Mouse (Mus musculus) adrenal gland, adult (tissue): ENCODE data around the gene Zfp646.
A peak's percentile ranks its signal among the peaks of the same experiment; 100 is the strongest.

Experiments used
- DNase-seq, 2 experiments: peaks; one replicate each; pipeline ENCODE4 v3.0.0; 2022 to 2023; ENCODE audit warnings: low spot score in 1 of 2; ENCODE audit not compliant: inconsistent age in 2 of 2

Zfp646 gene

DNA sequence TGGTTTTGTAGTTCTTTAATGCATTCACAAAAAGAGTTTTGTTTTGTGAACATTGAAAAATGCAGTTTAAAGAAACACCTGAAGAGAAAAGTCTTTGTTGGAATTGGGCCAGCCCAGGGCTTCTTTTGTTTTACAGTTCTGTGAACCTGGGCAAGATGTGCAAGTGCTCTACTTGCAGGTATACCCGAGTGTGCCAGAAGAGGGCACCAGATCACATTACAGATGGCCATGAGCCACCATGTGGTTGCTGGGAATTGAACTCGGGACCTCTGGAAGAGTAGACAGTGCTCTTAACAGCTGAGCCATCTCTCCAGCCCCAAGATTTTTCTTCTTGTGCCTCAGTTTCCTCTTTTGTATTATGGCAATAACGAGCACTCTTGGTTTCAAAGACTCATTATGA lies 42.2 kb downstream of the Zfp646 start:
- peak in 1 of 2 experiments; percentile 80 for DNase-seq

DNA sequence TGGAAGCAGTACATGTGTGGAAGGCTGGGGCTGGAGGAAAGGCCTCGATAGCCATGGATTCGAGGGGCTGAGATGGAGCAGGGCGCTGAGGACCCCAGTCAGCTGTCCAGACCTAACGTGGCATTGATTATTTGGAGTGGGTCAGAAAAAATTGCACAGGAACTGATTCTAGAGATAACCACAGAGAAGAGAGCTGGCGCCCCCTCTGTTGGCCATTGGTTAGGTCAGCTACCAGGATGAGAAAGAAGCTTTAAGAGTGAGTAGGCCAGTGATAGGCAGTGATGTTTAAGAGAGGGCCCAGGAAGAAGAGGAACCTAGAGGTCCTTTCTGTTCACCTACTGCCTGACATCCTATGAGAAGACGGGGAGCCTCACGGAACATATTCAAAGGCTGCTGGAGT lies 43.3 kb downstream of the Zfp646 start:
- DNase-seq: no peak

DNA sequence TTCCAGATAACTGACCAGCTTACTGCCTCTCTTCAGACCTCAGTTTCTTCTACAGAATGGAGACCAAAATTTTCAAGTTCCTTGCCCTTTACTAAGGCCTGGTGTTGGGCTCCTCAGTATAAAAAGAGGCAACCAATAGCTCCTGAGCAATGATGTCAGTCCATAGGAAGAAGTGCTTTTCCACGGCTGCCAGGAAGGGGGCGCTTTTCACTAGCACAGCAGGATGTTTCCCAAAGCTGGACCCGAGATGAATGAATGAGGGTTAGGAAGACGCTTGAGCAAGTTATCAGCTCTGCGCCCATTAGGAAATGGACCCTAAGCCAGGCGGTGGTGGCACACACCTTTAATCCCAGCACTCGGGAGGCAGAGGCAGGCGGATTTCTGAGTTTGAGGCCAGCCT lies 45.5 kb downstream of the Zfp646 start:
- DNase-seq: no peak

DNA sequence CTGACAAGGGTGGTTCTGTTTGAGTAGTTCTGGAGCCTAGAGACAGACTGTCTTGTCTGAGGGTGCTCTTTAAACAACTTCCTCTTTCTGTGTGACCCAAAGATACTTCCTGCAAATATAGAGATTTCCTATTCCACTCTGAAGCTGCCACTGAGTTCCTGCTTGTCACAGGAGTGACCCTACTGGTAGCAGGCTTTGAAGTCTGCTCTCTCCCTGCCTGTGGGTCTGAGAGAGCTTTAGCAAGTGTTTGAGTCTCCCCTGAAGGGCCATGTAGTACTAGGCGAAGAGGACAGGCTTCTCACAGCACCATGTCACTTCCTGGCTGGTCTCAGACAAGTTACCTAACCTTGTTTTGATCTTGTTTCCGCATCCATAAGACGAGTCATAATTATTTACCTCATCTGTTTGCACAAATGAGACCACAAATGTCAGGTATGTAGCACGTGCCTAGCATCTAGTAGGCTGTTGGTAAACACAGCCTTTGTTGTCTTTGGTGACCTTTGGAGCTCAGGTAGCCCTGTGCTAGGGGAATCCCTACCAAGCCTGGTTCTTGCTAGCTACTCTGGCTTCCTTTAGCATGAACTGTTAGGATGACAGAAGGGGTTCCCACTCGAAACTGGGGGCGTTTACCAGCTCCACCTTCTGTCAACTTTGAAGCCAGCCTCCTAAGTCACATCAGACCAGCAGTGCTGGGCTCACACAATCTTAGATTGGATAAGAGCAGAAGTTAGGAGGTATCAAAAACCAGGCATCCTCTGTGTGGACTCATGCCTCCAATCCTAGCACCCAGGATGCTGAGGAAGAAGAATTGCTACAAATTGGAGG lies 46.6 kb downstream of the Zfp646 start:
- no peak for DNase-seq

DNA sequence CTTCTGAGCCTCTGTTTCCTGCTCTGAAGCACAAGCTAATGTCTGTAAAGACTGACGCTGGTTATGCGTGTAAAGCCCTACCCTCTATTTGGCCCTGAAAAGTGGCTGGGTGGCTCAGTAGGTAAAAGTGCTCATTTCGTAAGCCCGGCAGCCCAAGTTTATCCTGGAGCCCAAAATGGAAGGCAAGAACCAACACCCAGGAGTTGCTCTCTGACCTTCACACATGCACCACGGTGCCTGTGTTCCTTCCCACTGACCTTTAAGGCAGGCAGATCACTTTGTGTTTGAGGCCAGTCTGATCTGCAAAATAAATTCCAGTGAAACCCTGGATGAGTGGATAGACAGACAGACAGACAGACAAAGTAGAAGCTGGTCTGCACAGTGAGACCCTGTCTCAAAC lies 47.7 kb downstream of the Zfp646 start:
- no peak for DNase-seq

DNA sequence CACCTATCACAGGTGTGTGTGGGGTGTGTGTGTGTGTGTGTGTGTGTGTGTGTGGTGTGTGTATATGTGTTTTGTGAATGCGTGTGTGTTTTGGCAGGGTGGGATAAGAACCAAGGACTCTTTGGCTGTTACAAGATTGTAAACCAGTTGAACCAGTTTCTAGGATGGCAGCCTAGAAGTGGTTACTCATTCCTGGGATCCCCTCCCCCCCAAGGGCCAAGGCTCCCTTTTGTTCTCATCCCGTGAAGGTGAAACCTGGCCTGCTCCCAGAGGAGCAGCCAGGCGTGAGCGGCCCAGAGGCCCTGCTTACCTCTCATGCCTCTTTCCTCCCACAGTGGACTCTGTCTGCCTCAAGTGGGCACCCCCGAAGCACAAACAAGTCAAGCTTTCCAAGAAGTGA lies 49.2 kb downstream of the Zfp646 start:
- no peak for DNase-seq

DNA sequence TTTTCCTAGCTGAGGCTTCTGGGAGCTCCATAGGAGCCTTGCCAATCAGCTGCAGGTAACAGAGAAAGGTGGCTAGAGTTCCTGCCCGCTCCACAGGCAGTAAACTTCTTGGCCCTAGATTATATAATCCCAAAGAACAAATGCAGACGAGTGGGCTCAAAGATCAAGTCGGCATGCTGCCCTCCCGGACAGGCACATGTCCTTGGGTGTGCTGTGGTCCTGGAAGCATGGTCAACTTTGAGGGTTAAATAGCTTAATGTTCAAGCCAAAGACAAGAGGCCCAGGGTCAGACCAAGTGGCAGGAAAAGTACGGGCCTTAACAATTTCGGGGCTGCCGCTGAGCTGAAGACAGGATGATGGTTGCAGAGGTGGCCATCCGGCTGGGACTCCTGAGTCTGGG lies 50.0 kb downstream of the Zfp646 start:
- no peak for DNase-seq

DNA sequence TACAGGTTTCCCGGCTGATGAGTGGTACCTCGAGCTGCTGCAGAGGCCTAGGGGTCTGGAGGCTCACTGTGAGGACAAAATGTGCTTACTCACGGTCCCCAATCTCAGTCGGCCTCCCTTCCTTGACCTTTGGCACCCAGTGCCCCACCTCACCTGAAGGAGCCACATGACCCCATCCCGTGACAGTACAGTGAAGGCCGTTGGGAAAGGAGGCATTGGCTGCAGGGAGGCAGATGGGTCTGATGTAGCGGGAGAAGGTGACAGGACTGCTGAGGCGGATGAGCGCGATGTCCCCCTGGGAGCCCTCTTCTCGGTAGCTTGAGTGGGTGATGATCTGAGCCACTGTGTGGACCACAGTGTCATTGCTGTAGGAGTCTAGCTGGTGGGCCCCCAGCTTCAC lies 50.8 kb downstream of the Zfp646 start:
- no peak for DNase-seq

DNA sequence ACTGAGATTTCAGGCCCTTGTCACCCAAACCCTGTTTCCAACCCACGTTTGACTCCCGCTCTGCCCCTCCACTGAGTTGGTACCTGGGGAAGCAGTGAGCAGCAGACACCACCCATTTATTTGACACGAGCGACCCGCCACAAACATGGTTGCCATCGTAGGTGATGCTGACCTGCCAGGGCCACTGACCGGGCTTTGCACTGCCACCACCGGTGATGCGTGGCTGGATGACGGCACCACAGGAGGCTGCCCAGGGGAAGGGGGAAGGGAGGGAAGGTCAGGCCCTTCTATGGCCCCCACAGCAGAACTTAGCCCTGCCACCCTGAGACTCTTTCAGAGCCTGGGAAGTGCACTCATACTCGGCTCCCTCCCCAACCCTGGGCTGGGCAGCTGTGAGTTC lies 51.7 kb downstream of the Zfp646 start:
- no peak for DNase-seq

DNA sequence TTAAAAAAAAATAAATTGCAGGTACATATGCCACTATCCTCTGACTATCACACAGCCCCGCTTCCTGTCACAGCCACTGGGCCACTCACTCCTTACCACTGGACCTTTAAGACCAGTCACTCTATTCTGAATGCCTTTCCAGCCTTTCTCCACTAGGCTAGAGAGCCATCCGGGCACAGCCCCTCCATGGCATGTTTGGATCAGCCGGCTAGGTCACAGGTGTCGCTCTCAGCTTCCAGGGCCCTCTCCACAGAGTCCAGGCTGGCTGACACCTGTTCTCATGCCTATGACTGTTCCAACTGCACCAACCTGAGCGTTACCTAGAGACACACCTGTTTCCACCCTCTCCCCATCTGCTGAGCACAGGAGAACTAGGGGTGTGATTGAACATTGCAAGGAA lies 52.6 kb downstream of the Zfp646 start:
- DNase-seq: no peak

DNA sequence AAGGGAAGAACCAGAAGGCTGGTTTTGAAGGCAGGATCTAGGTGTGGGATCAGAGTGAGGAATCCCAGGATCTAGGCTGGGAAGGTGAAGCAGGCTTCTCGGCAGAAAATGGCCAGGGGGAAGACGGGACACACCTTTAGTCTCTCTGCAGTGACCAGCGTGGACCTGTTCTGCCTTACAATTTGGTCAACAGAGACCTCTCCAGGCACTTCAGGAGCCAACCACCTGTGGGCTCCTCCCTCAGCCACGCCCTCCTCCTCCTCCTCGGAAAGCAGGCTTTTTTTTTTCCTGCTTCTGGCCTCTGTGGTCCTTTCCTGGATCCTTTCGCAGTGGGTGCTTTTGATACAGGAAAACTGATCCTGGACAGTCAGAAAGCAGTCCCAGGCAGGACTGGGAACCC lies 53.9 kb downstream of the Zfp646 start, which contains the start of gene Prss8:
TSS of gene Prss8 (minus strand) at position 182 of the 400 bp plus-strand sequence.
- no peak for DNase-seq

DNA sequence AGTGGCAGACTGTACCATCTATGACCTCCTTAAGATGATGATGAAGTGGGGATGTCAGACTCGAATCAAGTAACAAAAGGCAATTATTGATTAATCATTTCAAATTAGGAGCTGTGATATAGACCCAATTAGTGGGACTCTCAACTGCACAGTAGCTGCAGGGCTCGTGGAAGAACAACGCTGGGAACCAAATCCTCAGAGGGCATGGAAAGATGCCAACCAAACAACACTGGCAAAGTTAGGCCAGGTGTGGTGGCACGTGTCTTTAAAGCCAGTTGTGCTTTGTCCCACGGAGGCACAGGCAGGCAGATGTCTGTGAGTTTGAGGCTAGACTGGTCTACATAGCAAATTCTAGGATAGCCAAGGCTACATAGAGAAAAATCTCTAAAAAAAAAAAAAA lies 54.6 kb downstream of the Zfp646 start:
- no peak for DNase-seq

DNA sequence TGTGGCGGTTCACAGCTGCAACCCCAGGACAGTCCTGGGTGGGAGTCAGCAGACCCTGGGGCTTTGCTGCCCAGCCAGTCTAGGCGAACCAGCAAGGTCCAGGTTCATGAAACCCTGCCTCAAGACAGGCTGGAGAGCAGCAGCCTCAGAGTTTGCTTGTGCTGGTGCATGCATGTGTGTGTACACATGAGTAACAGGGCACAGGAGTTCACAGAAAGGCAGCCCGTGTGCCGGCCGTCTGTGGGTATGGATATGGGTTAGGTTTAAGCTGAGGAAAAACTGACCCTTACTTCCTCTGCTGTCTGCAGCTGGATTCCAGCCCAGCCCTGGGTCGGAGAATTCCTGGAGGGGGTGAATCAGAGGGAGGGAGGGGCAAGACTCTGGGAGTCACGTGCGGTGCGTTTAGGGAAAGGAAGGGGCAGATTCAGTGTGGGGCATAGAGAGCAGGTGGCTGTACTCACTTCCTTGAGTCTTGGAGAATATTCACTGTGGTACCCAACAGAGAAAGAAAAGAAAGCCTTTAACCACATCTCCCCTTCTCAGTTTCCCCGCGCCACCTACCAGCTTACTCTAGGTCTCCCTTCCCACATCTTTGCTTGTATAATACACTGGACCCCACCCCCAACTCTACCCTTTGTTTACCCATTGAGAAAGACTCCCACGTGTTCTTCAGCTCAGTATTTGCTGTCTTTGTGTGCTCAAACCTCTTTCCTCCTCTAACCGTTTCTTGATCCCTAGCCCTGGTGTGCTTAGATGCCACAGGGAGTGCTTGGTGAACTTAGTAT lies 55.5 kb downstream of the Zfp646 start:
- DNase-seq: peak; percentile 57 to 79

DNA sequence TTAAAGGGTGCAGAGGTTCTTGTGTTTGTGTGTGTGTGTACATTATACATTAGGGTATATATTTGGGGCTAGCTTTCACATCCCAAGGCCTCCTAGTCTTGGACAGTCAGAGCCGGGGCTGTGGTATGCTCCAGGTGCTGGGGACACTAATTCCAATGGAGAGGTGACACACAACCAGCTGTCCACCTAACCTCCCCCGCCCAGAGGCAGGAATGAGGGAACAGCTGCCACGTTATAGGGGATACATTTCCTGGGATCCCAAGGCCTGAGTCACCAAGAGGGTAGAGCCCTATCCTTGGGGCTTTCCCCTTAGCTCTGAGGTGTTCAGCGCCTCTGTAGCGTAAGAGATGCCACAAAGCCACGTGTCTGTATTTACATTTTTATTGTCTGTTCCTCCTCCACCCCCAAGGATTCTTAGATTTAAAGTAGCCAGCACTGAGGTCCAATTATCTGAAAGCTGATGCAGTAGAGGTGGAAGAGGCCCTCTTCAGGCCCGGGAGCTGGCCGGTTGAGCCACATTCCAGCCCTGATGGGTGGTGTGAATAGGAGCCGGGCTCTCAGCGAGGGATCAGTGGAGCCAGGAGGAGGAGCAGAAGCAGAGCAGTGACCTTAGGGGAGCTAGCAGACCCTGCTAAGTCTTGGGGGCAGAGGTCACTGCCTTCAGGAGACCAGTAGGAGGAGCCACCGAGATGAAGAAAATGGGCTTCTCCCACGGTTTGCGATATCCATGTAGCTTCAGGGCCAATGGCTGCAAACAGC lies 56.4 kb downstream of the Zfp646 start:
- no peak for DNase-seq

DNA sequence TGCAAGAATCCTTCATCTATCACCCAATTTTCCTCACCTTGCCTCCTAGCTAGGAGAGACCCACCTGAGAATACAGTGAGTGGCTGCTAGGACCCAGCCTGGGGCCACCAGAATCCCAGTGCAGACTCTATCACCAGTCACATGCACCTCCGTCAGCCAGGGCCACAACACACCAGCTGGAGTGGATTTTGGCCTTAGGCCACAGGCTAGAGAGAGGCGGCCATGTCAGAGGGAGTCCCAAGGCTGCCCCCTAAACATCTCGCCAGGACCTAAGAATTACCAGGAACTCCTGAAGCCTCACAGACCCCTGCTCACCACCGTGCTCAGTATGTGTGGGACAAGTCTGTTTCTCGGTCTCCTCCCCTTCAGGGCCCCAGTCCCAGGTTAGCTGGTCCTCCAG lies 58.1 kb downstream of the Zfp646 start:
- DNase-seq: no peak

DNA sequence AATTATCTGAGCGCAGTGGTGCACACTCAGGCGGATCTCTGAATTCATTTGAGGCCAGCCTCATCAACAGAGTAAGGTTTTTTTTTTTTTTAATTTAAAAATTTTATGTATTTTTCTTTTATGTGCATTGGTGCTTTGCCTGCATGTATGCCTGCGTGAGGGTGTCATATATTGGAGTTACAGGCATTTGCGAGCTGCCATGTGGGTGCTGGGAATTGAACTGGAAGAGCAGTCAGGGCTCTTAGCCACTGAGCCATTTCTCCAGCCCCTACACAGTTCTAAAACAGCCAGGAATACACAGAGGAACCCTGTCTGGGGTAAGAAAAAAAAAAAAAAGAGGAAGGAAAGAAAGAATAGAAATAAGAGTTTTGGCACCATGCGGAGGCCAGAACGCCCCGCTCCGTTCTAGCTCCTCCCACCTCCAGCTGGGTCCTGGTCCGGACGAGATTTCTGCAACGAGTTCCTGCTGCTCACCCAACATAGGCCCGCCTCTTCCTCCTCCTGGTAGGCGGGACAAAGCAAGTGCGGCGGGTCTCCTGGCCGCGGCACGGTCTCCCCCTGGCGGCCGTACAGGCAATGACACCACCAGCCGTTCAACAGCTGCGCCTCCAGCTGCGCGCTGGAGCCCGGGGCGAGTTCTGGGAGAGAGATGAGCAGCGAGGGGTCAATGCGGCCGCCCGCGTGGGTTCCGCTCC lies 59.2 kb downstream of the Zfp646 start:
- peak; percentile 96 to 98 for DNase-seq
